Mouse (Mus musculus) forebrain, embryonic 15.5 days (tissue): ENCODE measurements around the gene St14. TPM values are rescaled to one million over a fixed set of nuclear protein-coding genes. Genes with fewer than 3 reads are reported as not detected.

Experiments
- ATAC-seq: fragments of 200-750 bp; cut with Nextera tagmentation; replicated peaks from 2 replicates; pipeline ENCODE4 v1.8.0; 2017; ENCODE audit warnings: mild to moderate bottlenecking, moderate TSS enrichment, moderate library complexity
- H3K27ac ChIP-seq: fragments of 300-500 bp; sonication (generic); replicated peaks from 2 replicates; pipeline ENCODE4 v1.5.1; 2015; ENCODE audit warnings: mild to moderate bottlenecking, inconsistent platforms
- H3K27me3 ChIP-seq: fragments of 300-500 bp; sonication (generic); 2 replicates; pipeline ENCODE4 v1.6.1; 2015; ENCODE audit warnings: inconsistent platforms
- H3K36me3 ChIP-seq: fragments of 300-500 bp; sonication (generic); 2 replicates; pipeline ENCODE4 v1.6.1; 2015; ENCODE audit warnings: mild to moderate bottlenecking, inconsistent platforms
- H3K4me1 ChIP-seq: fragments of 300-500 bp; sonication (generic); 2 replicates; pipeline ENCODE4 v1.6.1; 2015; ENCODE audit warnings: inconsistent platforms
- H3K4me2 ChIP-seq: fragments of 300-500 bp; sonication (generic); replicated peaks from 2 replicates; pipeline ENCODE4 v1.6.1; 2015; ENCODE audit warnings: mild to moderate bottlenecking, inconsistent platforms
- H3K4me3 ChIP-seq: fragments of 300-500 bp; sonication (generic); 2 replicates; pipeline ENCODE4 v1.5.1; 2015; ENCODE audit warnings: mild to moderate bottlenecking, inconsistent platforms
- H3K9ac ChIP-seq: fragments of 300-500 bp; sonication (generic); replicated peaks from 2 replicates; pipeline ENCODE4 v1.6.1; 2015; ENCODE audit warnings: mild to moderate bottlenecking, inconsistent platforms
- H3K9me3 ChIP-seq: fragments of 300-500 bp; sonication (generic); 2 replicates; pipeline ENCODE4 v1.6.1; 2016; ENCODE audit warnings: inconsistent platforms
- WGBS: fragments of 180-500 bp; shearing (Covaris S2); methylation state at CpG from one replicate; pipeline ENCODE4 v1.1.7; 2015; ENCODE audit warnings: mixed read lengths; 5-methylcytosine and 5-hydroxymethylcytosine counted together
- polyA plus RNA-seq: library from polyadenylated mRNA; unstranded; fragments of >200 nt; fragmentation: Nextera tagmentation; extraction: Ambion mirVana; gene quantifications from 2 replicates; pipeline ENCODE4 v1.2.1, GENCODE M21; 2015

Gene St14
- polyA plus RNA-seq, 1 experiment from 2014 or later = 0.36 TPM

DNA sequence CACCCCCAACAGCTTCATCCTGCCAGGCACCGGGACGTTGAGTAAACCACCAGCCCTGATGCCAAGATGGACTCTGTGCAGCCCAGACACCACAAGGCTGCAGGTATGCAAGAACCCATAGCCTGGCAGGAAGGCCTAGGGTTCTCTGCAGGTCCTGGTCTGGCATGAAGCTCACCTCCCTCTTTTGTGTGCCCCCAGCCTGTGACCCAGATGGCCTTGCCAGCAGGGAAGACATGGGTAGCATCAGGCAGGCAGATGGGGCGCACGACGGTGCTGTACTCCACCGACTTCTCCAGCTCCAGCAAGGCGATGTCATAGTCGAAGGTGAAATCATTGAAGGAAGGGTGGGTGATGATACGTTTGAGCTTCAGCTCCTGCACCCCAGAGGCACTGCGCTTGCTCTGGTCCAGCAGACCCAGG lies 40.5 kb downstream of the St14 start:
- Histone ChIP-seq H3K27me3 (no peaks in the 10 kb centered on the region), H3K4me3 (no peak overlapping the region)
- 93% methylated on average over 10 of the region's 10 CpGs for WGBS

DNA sequence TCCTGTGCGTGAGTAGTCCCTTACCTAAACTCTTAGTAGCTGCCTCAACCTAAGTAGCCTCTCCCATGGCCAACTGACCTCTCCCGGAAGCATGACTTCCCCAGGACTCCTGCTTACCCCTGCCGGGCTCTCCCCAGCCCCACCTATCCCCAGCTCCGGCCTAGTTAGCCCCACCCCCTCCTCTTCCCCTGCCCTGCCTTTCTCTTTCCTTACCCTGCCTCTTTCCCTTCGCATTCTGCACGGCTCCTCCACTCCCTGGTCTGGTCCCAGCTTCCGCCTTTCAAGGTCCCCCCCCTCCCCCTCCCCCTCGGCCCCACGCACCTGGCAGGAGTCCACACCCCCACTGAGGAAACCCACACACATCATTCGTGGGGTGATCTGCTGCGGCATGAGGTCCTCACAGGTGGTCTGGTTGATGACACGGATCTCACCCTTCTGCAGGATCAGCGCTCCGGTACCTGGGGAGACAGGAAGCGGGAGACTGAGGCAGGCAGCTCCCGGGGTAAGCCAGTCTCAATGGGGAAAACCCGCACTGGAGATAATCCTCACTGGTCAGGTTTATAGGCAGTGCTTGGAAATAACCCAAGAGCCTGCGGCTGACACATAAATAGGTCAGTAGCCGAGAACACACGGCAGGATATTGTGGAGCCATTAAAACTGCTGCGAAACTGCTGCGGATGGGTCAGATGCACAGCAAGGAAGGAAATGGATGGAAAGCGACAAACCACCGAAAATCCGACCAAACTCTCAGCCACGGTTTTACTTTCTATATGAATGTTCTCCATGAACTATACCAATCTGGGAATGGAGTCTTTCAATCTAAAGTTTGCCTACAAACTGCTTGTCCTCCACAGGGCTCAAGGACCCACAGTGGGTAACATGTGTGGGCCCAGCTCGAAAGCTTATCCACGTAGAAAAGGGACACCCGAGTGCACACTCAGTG lies 41.3 kb downstream of the St14 start:
- no peaks in the 10 kb centered on the region for H3K36me3 ChIP-seq
- no peak overlapping the region for H3K4me2 ChIP-seq
- ATAC-seq = no peak
- no peaks in the 10 kb centered on the region for H3K27me3 ChIP-seq
- no peak overlapping the region for H3K27ac ChIP-seq
- WGBS = 78% methylated on average over 29 of the region's 29 CpGs
- H3K9me3 ChIP-seq = no peaks in the 10 kb centered on the region
- no peak overlapping the region for H3K9ac ChIP-seq
- no peak overlapping the region for H3K4me3 ChIP-seq
- peaks cover 9% of the 10 kb centered on the region; the same call in 1 of the 2 replicates for H3K4me1 ChIP-seq

More for the DNA sequence above, 40.5 kb downstream of the St14 start:
- H3K9me3 ChIP-seq = no peaks in the 10 kb centered on the region
- H3K36me3 ChIP-seq = no peaks in the 10 kb centered on the region
- peaks cover 9% of the 10 kb centered on the region; the same call in 1 of the 2 replicates for H3K4me1 ChIP-seq
- H3K27ac ChIP-seq = no peak overlapping the region
- no peak for ATAC-seq
- no peak overlapping the region for H3K4me2 ChIP-seq
- no peak overlapping the region for H3K9ac ChIP-seq

DNA sequence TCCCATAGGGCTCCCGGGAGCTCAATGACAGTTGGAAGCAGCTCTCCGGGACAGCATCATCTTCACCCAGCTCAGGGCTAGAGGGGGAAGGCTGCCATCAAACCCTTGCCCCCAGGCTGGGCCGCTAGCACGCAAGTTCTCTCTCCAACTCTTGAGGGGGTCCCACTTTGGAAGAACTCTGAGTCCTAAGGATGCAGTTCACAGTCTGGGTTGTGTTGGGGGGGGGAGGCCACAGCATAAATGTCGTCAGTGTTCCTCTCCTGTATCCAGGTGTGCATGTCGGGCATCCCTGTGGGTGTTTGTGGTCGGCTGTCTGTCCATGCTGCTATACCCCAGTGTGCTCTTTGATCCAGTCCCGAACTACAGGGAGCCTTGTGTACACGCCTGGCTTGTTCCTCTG lies 42.1 kb downstream of the St14 start:
- no peaks in the 10 kb centered on the region for H3K36me3 ChIP-seq
- no peak overlapping the region for H3K9ac ChIP-seq
- H3K9me3 ChIP-seq = no peaks in the 10 kb centered on the region
- no peak for ATAC-seq
- 83% methylated on average over 9 of the region's 9 CpGs for WGBS
- H3K4me3 ChIP-seq = no peak overlapping the region
- H3K4me2 ChIP-seq = no peak overlapping the region
- peaks cover 9% of the 10 kb centered on the region; the same call in 1 of the 2 replicates for H3K4me1 ChIP-seq
- H3K27ac ChIP-seq = no peak overlapping the region
- no peaks in the 10 kb centered on the region for H3K27me3 ChIP-seq

DNA sequence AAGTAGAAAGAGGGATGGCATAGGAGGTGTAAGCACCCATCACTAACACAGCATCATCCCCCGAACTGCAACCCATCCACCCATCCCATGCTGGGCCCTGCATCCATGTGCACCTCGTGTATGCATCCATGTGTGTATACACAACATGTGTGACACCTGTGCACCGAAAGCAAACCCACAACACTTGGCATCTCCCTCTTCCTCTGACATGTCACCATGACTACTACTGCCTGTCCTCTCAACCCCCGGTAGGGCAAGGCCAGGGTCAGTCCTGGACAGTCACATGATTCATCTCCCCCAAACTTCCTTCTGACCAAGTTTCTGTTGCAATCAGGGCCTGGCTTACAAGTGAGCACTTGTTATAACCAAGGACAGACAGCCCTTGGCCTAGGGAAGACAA lies 42.8 kb downstream of the St14 start:
- Histone ChIP-seq H3K27me3 (no peaks in the 10 kb centered on the region), H3K36me3 (no peaks in the 10 kb centered on the region), H3K4me1 (peaks cover 9% of the 10 kb centered on the region; the same call in 1 of the 2 replicates), H3K4me3 (no peak overlapping the region), H3K9ac (no peak overlapping the region), H3K27ac (no peak overlapping the region), H3K9me3 (no peaks in the 10 kb centered on the region), H3K4me2 (no peak overlapping the region)
- WGBS = 87% methylated on average over 4 of the region's 4 CpGs
- no peak for ATAC-seq

DNA sequence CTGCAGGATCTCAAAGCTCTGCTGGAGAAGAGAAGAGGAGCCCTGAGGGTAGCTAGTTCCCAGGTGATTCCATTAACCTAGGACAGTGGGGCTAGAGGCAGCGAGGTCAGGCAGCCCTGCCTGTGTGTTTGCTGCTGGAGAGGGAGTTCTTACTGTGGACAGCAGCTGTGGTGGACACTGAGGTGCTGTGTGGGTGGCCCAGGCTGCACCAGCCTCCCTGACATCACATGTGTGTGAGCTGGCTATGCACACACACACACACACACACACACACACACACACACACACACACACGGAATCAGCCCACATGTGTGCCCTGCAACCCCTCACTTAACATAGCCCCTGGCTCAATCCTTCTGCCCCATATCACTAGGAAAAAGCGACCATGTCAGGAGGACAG lies 43.5 kb downstream of the St14 start:
- WGBS = 76% methylated on average over 3 of the region's 3 CpGs
- no peak for ATAC-seq
- H3K9me3 ChIP-seq = no peaks in the 10 kb centered on the region

DNA sequence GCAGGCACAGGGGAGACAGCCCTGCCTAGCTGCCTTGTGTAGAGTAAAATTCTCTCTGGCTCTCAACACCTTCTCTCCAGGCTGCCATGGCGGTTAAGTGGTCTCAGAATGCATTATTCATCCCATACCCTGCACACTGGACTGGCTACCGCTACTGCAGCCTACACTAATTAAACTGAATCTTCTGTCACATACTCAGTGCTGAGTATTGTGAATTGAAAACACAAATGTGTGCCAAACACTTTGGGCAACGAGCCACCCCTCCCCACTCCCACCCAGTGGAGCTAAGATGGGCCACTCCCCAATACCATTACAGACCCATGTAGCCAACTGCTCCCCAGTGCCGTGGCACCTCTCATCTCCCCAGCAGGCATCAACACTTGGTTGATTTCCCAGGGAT lies 44.2 kb downstream of the St14 start:
- H3K9me3 ChIP-seq = no peaks in the 10 kb centered on the region
- H3K4me1 ChIP-seq = peaks cover 9% of the 10 kb centered on the region; the same call in 1 of the 2 replicates
- 22% methylated on average over 4 of the region's 4 CpGs for WGBS
- no peak overlapping the region for H3K4me2 ChIP-seq
- H3K27me3 ChIP-seq = no peaks in the 10 kb centered on the region
- no peak overlapping the region for H3K9ac ChIP-seq
- H3K27ac ChIP-seq = no peak overlapping the region
- peak; percentile 51 for ATAC-seq
- no peak overlapping the region for H3K4me3 ChIP-seq
- H3K36me3 ChIP-seq = no peaks in the 10 kb centered on the region

More for the DNA sequence above, 43.5 kb downstream of the St14 start:
- no peaks in the 10 kb centered on the region for H3K36me3 ChIP-seq
- peaks cover 9% of the 10 kb centered on the region; the same call in 1 of the 2 replicates for H3K4me1 ChIP-seq
- no peaks in the 10 kb centered on the region for H3K27me3 ChIP-seq
- no peak overlapping the region for H3K27ac ChIP-seq
- H3K9ac ChIP-seq = no peak overlapping the region
- no peak overlapping the region for H3K4me3 ChIP-seq
- no peak overlapping the region for H3K4me2 ChIP-seq

DNA sequence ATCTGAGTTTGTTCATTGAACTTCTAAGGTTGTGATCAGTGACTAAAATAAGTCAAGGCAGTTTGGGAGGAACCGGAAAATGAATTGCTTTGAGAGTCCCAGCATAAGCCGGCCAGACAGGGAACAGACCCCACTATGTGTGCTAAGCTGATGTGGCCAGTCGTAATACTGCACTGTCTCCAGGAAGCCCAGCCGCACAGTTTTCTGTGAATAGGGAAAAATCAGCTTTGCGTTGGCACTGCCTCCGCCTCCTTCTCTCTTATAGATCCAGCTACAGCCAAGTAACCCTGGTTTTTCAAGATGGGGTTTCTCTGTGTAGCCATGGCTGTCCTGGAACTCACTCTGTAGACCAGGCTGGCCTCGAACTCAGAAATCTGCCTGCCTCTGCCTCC lies 44.9 kb downstream of the St14 start:
- WGBS = 76% methylated on average over 7 of the region's 7 CpGs
- Histone ChIP-seq H3K9ac (no peak overlapping the region), H3K4me2 (no peak overlapping the region), H3K9me3 (no peaks in the 10 kb centered on the region), H3K4me3 (no peak overlapping the region), H3K27ac (no peak overlapping the region), H3K27me3 (no peaks in the 10 kb centered on the region), H3K4me1 (peaks cover 14% of the 10 kb centered on the region), H3K36me3 (no peaks in the 10 kb centered on the region)
- ATAC-seq = no peak

DNA sequence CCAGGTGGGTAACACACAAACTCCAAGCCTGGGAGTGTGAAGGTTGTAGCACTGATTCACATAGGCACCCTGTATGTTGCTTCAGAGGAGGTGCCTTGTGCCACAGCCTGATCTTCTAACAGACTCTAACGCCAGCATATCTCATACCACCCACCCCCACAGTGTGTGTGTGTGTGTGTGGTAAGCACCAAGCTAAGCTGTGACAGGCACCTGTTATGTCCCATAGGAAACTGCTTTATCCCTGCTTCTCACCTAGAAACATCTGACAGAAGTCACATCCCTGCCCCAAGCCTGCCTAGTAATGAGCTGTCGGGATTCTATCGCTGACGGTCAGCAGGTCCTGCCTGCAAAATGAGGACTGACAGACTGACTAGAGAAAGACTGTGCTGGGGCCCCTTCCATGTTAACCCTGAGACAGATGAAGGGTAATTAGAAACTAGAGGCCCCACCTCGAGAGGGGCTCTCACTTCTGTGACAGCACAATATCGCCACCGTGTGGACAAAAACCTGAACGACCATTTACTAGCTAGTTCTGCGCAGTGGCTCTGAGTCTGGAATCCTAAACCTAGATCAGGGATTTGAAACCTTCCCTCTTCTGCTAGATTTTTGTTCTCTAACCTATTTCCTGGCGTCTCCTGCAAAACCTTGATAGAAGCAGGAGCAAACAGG lies 45.4 kb downstream of the St14 start:
- H3K36me3 ChIP-seq = no peaks in the 10 kb centered on the region
- H3K9me3 ChIP-seq = no peaks in the 10 kb centered on the region
- H3K27ac ChIP-seq = no peak overlapping the region
- WGBS = 13% methylated on average over 10 of the region's 10 CpGs
- H3K4me2 ChIP-seq = no peak overlapping the region; the same call in 1 of the 2 replicates
- no peak overlapping the region for H3K4me3 ChIP-seq
- H3K4me1 ChIP-seq = peaks cover 14% of the 10 kb centered on the region
- H3K27me3 ChIP-seq = no peaks in the 10 kb centered on the region
- ATAC-seq = 0 out of 2 replicates have a peak, but pooled peaks have one; percentile 38
- H3K9ac ChIP-seq = no peak overlapping the region

DNA sequence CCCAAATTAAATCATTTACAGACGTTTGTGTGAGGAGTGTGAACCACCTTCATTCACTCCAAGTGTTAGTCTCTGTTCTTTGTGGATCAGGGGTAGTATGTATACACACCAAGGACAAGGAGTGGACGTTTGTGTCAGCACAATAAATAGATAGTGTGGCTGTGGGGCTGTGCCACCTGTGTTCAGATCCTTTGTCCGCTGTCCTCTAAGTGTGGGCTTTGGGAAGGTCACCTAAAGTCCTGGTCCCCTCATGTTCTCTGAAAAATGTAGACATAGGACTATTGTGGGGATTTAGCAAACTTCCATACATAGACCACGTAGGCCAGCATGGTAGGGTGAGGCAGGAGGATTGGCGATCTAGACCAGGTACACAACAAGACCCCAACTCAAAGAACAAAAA lies 46.1 kb downstream of the St14 start:
- Histone ChIP-seq H3K4me1 (peaks cover 14% of the 10 kb centered on the region), H3K27me3 (no peaks in the 10 kb centered on the region), H3K4me3 (no peak overlapping the region), H3K9ac (no peak overlapping the region), H3K36me3 (no peaks in the 10 kb centered on the region), H3K9me3 (no peaks in the 10 kb centered on the region), H3K4me2 (no peak overlapping the region), H3K27ac (no peak overlapping the region)
- 76% methylated on average over 5 of the region's 5 CpGs for WGBS
- ATAC-seq = no peak

DNA sequence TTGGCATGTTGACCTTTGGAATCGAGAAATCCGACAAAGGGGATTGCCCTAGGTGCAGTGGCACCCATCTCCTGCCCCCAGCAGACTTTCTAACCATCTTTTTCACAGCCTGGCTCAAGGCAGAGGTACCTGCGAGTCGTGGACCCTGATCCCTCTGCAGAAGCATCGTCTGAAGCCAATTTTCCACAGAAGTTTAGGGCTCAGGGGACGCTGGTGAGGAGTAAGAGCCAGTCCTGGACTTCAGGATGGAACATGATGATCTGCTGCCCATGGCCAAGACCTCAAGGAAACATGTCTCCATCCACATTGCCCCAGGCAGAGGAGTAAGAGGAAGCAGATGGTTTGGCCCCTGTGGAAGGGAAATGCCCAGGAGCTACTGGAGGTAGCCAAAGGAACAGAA lies 48.9 kb downstream of the St14 start:
- Histone ChIP-seq H3K27me3 (no peaks in the 10 kb centered on the region), H3K36me3 (no peaks in the 10 kb centered on the region), H3K27ac (no peak overlapping the region), H3K4me3 (no peak overlapping the region), H3K4me2 (no peak overlapping the region), H3K9ac (no peak overlapping the region), H3K4me1 (peaks cover 13% of the 10 kb centered on the region), H3K9me3 (no peaks in the 10 kb centered on the region)
- no peak for ATAC-seq
- 78% methylated on average over 6 of the region's 6 CpGs for WGBS

DNA sequence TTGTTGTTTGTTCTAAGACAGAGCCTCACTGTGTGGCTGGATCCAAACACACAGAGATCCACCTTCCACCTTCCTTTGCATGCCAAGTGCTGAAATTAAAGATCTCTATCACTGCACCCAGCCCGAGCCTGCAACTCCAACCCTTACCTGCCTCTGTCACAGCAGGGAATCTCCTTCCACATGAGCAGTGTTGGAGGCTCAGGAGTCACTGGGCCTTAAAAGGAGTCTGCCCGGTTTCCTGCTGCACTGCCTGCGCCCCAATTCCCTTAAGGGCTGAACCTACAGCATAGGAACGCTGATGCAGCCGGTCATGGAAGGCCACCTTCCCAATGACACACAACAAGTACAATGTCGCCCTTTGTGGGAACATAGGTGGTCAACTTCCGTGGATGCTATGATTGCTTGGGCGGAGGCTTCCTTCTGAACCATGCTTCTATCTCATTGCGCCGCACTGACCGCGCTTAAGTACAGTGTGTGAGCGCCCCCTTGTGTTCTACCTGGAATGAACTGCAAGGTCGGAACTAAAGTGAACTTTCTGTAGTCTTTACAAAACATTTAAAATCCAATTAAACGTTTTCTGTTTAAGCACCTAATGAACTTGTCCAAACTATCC lies 49.5 kb downstream of the St14 start:
- peak; percentile 52; the same call in 1 of the 2 replicates for ATAC-seq
- peak overlapping the region; percentile 45 for H3K4me2 ChIP-seq
- peak overlapping the region; percentile 25 for H3K4me3 ChIP-seq
- H3K9me3 ChIP-seq = no peaks in the 10 kb centered on the region
- H3K4me1 ChIP-seq = peaks cover 7% of the 10 kb centered on the region
- WGBS = 8% methylated on average over 15 of the region's 15 CpGs
- H3K9ac ChIP-seq = no peak overlapping the region
- H3K27me3 ChIP-seq = no peaks in the 10 kb centered on the region
- H3K36me3 ChIP-seq = no peaks in the 10 kb centered on the region
- H3K27ac ChIP-seq = no peak overlapping the region

DNA sequence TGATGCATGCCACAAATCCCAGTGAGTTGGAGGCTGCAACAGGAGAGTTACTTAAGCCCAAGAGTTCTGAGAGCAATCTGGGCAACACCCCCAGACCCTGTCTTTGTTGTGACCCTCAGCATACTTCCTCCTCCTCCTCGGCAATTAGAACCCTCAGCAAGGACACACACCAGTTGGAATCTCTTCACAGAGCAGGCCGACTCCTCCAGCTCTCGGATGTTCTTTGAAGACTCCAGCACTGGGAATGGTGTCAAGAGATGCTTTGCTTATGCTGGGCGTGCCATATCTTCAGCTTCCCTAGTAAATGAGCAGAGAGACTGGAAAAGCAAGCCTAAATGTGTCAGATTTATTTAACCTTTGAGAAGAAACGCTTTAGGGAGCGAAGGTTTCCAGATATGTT lies 50.9 kb downstream of the St14 start:
- Histone ChIP-seq H3K27ac (no peak overlapping the region), H3K9ac (no peak overlapping the region), H3K4me1 (peaks cover 5% of the 10 kb centered on the region), H3K36me3 (no peaks in the 10 kb centered on the region), H3K27me3 (no peaks in the 10 kb centered on the region), H3K4me2 (no peak overlapping the region), H3K4me3 (no peak overlapping the region), H3K9me3 (no peaks in the 10 kb centered on the region)
- WGBS = 72% methylated on average over 6 of the region's 6 CpGs
- ATAC-seq = no peak
